Mouse (Mus musculus) CH12.LX (cell line): ENCODE data around the gene Rfx5. TPM values are rescaled to one million over a fixed set of nuclear protein-coding genes. Genes with fewer than 3 reads are reported as not detected.

Experiments
- DNase-seq: peaks from one replicate; pipeline ENCODE4 v3.0.0-alpha.2; 2013; ENCODE audit errors: extremely low read depth
- H3K27ac ChIP-seq: 2 replicates; pipeline ENCODE4 v1.5.1; 2012; ENCODE audit warnings: low read depth, mild to moderate bottlenecking, control low read depth, moderate library complexity; ENCODE audit not compliant: insufficient read depth
- H3K27me3 ChIP-seq: replicated peaks from 2 replicates; pipeline ENCODE3; 2012; ENCODE audit warnings: inconsistent platforms
- H3K36me3 ChIP-seq, 2 experiments: replicated peaks in 1 of 2; 2 replicates each; pipeline versions ENCODE3 to v1.6.1; 2012; ENCODE audit warnings: inconsistent platforms in 1 of 2, low read length in 1 of 2, mild to moderate bottlenecking in 1 of 2, mixed read lengths in 1 of 2, moderate library complexity in 1 of 2; ENCODE audit not compliant: control insufficient read depth in 1 of 2, insufficient read depth in 1 of 2
- H3K4me1 ChIP-seq, 2 experiments: 2 replicates each; pipeline ENCODE4 v1.6.1; 2012; ENCODE audit warnings: inconsistent platforms in 1 of 2, moderate library complexity in 1 of 2; ENCODE audit not compliant: insufficient read depth in 2 of 2, control insufficient read depth in 1 of 2
- H3K4me2 ChIP-seq: 2 replicates; pipeline ENCODE4 v1.6.1; 2012; ENCODE audit warnings: low read depth, mild to moderate bottlenecking, control low read depth; ENCODE audit not compliant: poor library complexity, insufficient read depth, severe bottlenecking
- H3K4me3 ChIP-seq, 3 experiments: fragments of 150-350 bp in 1 of 3; sonication (generic) in 1 of 3; replicated peaks in 1 of 3; 2 replicates each; pipeline versions ENCODE3 to v1.5.1; 2011 to 2012; ENCODE audit warnings: low read depth in 2 of 3, low read length in 2 of 3, mild to moderate bottlenecking in 2 of 3, moderate library complexity in 2 of 3, control low read depth in 1 of 3, improper control_type of control experiment in 1 of 3, inconsistent platforms in 1 of 3, mixed read lengths in 1 of 3; ENCODE audit not compliant: poor library complexity in 1 of 3
- H3K79me2 ChIP-seq: replicated peaks from 2 replicates; pipeline ENCODE4 v1.6.1; 2012; ENCODE audit warnings: mild to moderate bottlenecking, moderate library complexity; ENCODE audit not compliant: control insufficient read depth, poor library complexity, insufficient read depth, severe bottlenecking; ENCODE audit errors: extremely low read depth
- H3K9ac ChIP-seq: 2 replicates; pipeline ENCODE4 v1.6.1; 2012; ENCODE audit warnings: low read depth, mild to moderate bottlenecking, control low read depth, moderate library complexity; ENCODE audit not compliant: insufficient read depth
- H3K9me3 ChIP-seq: replicated peaks from 2 replicates; pipeline ENCODE3; 2012; ENCODE audit warnings: low read length, inconsistent platforms, mixed read lengths
- BHLHE40 ChIP-seq: IDR thresholded peaks from 2 replicates; pipeline ENCODE4 v1.6.1; 2011; ENCODE audit warnings: mild to moderate bottlenecking, low read depth, low read length, improper control_type of control experiment
- CHD1 ChIP-seq: IDR thresholded peaks from 2 replicates; pipeline ENCODE4 v1.6.1; 2012; ENCODE audit warnings: low read depth, low read length, improper control_type of control experiment, inconsistent platforms
- CHD2 ChIP-seq: IDR thresholded peaks from 2 replicates; pipeline ENCODE4 v1.6.1; 2011; ENCODE audit warnings: low read length, improper control_type of control experiment
- CTCF ChIP-seq, 2 experiments: IDR thresholded peaks in 1 of 2; conservative IDR thresholded peaks in 1 of 2; 2 replicates each; pipeline ENCODE4 v1.5.1; 2011 to 2012; ENCODE audit warnings: low read depth in 2 of 2, low read length in 2 of 2, improper control_type of control experiment in 1 of 2, inconsistent platforms in 1 of 2, mild to moderate bottlenecking in 1 of 2, moderate library complexity in 1 of 2
- E2F4 ChIP-seq: IDR thresholded peaks from 2 replicates; pipeline ENCODE4 v1.6.1; 2011; ENCODE audit warnings: low read depth, low read length, improper control_type of control experiment; ENCODE audit not compliant: insufficient replicate concordance
- ELF1 ChIP-seq: IDR thresholded peaks from 2 replicates; pipeline ENCODE4 v1.6.1; 2014; ENCODE audit warnings: low read depth, mild to moderate bottlenecking, inconsistent platforms, low read length, improper control_type of control experiment
- EP300 ChIP-seq: IDR thresholded peaks from 2 replicates; pipeline ENCODE4 v1.6.1; 2011; ENCODE audit warnings: low read length, improper control_type of control experiment
- ETS1 ChIP-seq: conservative IDR thresholded peaks from 2 replicates; pipeline ENCODE4 v1.6.1; 2012; ENCODE audit warnings: low read depth, mild to moderate bottlenecking, inconsistent platforms, low read length, improper control_type of control experiment, moderate library complexity
- GABPA ChIP-seq: IDR thresholded peaks from 2 replicates; pipeline ENCODE4 v1.6.1; 2012; ENCODE audit warnings: low read depth, low read length, improper control_type of control experiment, inconsistent platforms; ENCODE audit not compliant: insufficient replicate concordance
- HCFC1 ChIP-seq: IDR thresholded peaks from 2 replicates; pipeline ENCODE4 v1.6.1; 2012; ENCODE audit warnings: low read depth, mild to moderate bottlenecking, inconsistent platforms, low read length, improper control_type of control experiment
- IRF4 ChIP-seq: IDR thresholded peaks from 2 replicates; pipeline ENCODE4 v1.6.1; 2014; ENCODE audit warnings: low read depth, mild to moderate bottlenecking, inconsistent platforms, low read length, improper control_type of control experiment
- JUN ChIP-seq: IDR thresholded peaks from 2 replicates; pipeline ENCODE4 v1.6.1; 2011; ENCODE audit warnings: low read depth, mild to moderate bottlenecking, low read length, improper control_type of control experiment, moderate library complexity; ENCODE audit not compliant: insufficient read depth
- JUND ChIP-seq: conservative IDR thresholded peaks from 2 replicates; pipeline ENCODE4 v1.6.1; 2011; ENCODE audit warnings: low read depth, low read length, improper control_type of control experiment
- KAT2A ChIP-seq: IDR thresholded peaks from 2 replicates; pipeline ENCODE4 v1.6.1; 2012; ENCODE audit warnings: low read length, improper control_type of control experiment, inconsistent platforms; ENCODE audit not compliant: insufficient replicate concordance
- MAFK ChIP-seq: IDR thresholded peaks from 2 replicates; pipeline ENCODE4 v1.6.1; 2011; ENCODE audit warnings: low read length, improper control_type of control experiment; ENCODE audit not compliant: insufficient replicate concordance
- MAX ChIP-seq: IDR thresholded peaks from 2 replicates; pipeline ENCODE4 v1.6.1; 2011; ENCODE audit warnings: low read length, improper control_type of control experiment
- MAZ ChIP-seq: IDR thresholded peaks from 2 replicates; pipeline ENCODE4 v1.6.1; 2012; ENCODE audit warnings: low read depth, mild to moderate bottlenecking, inconsistent platforms, low read length, improper control_type of control experiment, moderate library complexity
- MEF2A ChIP-seq: IDR thresholded peaks from 2 replicates; pipeline ENCODE4 v1.6.1; 2014; ENCODE audit warnings: low read depth, mild to moderate bottlenecking, inconsistent platforms, low read length, improper control_type of control experiment, borderline replicate concordance
- MXI1 ChIP-seq: IDR thresholded peaks from 2 replicates; pipeline ENCODE4 v1.6.1; 2011; ENCODE audit warnings: mild to moderate bottlenecking, low read depth, low read length, improper control_type of control experiment
- MYC ChIP-seq: IDR thresholded peaks from 2 replicates; pipeline ENCODE4 v1.6.1; 2011; ENCODE audit warnings: low read depth, mild to moderate bottlenecking, improper control_type of control experiment, low read length
- NELFE ChIP-seq: IDR thresholded peaks from 2 replicates; pipeline ENCODE4 v1.6.1; 2011; ENCODE audit warnings: low read depth, low read length, improper control_type of control experiment
- NRF1 ChIP-seq: IDR thresholded peaks from 2 replicates; pipeline ENCODE4 v1.6.1; 2014; ENCODE audit warnings: low read depth, mild to moderate bottlenecking, inconsistent platforms, low read length, improper control_type of control experiment, moderate library complexity
- PAX5 ChIP-seq: IDR thresholded peaks from 2 replicates; pipeline ENCODE4 v1.6.1; 2012; ENCODE audit warnings: low read length, inconsistent platforms, mixed read lengths
- POLR2A ChIP-seq: IDR thresholded peaks from 2 replicates; pipeline ENCODE4 v1.6.1; 2011; ENCODE audit warnings: low read depth, mild to moderate bottlenecking, improper control_type of control experiment, low read length
- POLR2AphosphoS2 ChIP-seq: IDR thresholded peaks from 2 replicates; pipeline ENCODE4 v1.6.1; 2011; ENCODE audit warnings: low read depth, low read length, improper control_type of control experiment
- RAD21 ChIP-seq: IDR thresholded peaks from 2 replicates; pipeline ENCODE4 v1.6.1; 2011; ENCODE audit warnings: low read depth, mild to moderate bottlenecking, low read length, improper control_type of control experiment, moderate library complexity
- RCOR1 ChIP-seq: conservative IDR thresholded peaks from 2 replicates; pipeline ENCODE4 v1.6.1; 2012; ENCODE audit warnings: low read depth, mild to moderate bottlenecking, inconsistent platforms, low read length, improper control_type of control experiment
- SIN3A ChIP-seq: IDR thresholded peaks from 2 replicates; pipeline ENCODE4 v1.6.1; 2012; ENCODE audit warnings: low read length, improper control_type of control experiment, inconsistent platforms
- SMC3 ChIP-seq: IDR thresholded peaks from 2 replicates; pipeline ENCODE4 v1.6.1; 2011; ENCODE audit warnings: low read depth, low read length, improper control_type of control experiment
- TBP ChIP-seq: conservative IDR thresholded peaks from 2 replicates; pipeline ENCODE4 v1.6.1; 2011; ENCODE audit warnings: low read depth, low read length, improper control_type of control experiment
- TCF12 ChIP-seq: IDR thresholded peaks from 2 replicates; pipeline ENCODE4 v1.6.1; 2014; ENCODE audit warnings: low read depth, mild to moderate bottlenecking, inconsistent platforms, low read length, improper control_type of control experiment
- UBTF ChIP-seq: IDR thresholded peaks from 2 replicates; pipeline ENCODE4 v1.6.1; 2012; ENCODE audit warnings: low read depth, mild to moderate bottlenecking, inconsistent platforms, low read length, improper control_type of control experiment, moderate library complexity
- USF2 ChIP-seq: conservative IDR thresholded peaks from 2 replicates; pipeline ENCODE4 v1.6.1; 2011; ENCODE audit warnings: low read depth, low read length, improper control_type of control experiment
- ZC3H11A ChIP-seq: IDR thresholded peaks from 2 replicates; pipeline ENCODE4 v1.6.1; 2012; ENCODE audit warnings: low read depth, mild to moderate bottlenecking, inconsistent platforms, low read length, improper control_type of control experiment
- ZKSCAN1 ChIP-seq: IDR thresholded peaks from 2 replicates; pipeline ENCODE4 v1.6.1; 2012; ENCODE audit warnings: low read depth, inconsistent platforms, low read length, improper control_type of control experiment, borderline replicate concordance
- ZMIZ1 ChIP-seq: IDR thresholded peaks from 2 replicates; pipeline ENCODE4 v1.6.1; 2012; ENCODE audit warnings: low read depth, mild to moderate bottlenecking, inconsistent platforms, low read length, improper control_type of control experiment
- ZNF384 ChIP-seq: IDR thresholded peaks from 2 replicates; pipeline ENCODE4 v1.6.1; 2012; ENCODE audit warnings: low read depth, low read length, improper control_type of control experiment, inconsistent platforms
- dilution Hi-C: fragments of 300-500 bp; cut with MboI; formaldehyde crosslinking; loops from 2 replicates; pipeline ENCODE4 v1.14.3; 2020; ENCODE audit warnings: low sequenced_read_pairs; ENCODE audit not compliant: extremely low pct_unique_long_range_greater_than_20kb, extremely low pct_ligation_motif_present
- in situ Hi-C: fragments of 300-500 bp; cut with MboI; formaldehyde crosslinking; loops from 3 replicates; pipeline ENCODE4 v1.14.3; 2019; ENCODE audit warnings: low sequenced_read_pairs, low pct_ligation_motif_present, low pct_unique_long_range_greater_than_20kb, mixed read lengths
- polyA plus RNA-seq: library from polyadenylated mRNA; unstranded; fragments of >175 nt; gene quantifications from 2 replicates; pipeline ENCODE4 v1.2.1, GENCODE M21; 2012; ENCODE audit warnings: low read depth; ENCODE audit not compliant: insufficient read length
- total RNA-seq, 2 experiments: library from RNA; depleted of rRNA; stranded (reverse); fragments of 300-350 nt in 1 of 2; fragments of >200 nt in 1 of 2; gene quantifications; 2 replicates each; pipeline ENCODE4 v1.2.3; 2012 to 2014

The Rfx5 gene
- total RNA-seq (2012; rRNA removed) = 11.4 and 11.8 TPM in 2 replicates
- total RNA-seq (2014; rRNA removed) = 14.0 and 15.4 TPM in 2 replicates
- polyA plus RNA-seq = 19.9 and 22.0 TPM in 2 replicates

DNA sequence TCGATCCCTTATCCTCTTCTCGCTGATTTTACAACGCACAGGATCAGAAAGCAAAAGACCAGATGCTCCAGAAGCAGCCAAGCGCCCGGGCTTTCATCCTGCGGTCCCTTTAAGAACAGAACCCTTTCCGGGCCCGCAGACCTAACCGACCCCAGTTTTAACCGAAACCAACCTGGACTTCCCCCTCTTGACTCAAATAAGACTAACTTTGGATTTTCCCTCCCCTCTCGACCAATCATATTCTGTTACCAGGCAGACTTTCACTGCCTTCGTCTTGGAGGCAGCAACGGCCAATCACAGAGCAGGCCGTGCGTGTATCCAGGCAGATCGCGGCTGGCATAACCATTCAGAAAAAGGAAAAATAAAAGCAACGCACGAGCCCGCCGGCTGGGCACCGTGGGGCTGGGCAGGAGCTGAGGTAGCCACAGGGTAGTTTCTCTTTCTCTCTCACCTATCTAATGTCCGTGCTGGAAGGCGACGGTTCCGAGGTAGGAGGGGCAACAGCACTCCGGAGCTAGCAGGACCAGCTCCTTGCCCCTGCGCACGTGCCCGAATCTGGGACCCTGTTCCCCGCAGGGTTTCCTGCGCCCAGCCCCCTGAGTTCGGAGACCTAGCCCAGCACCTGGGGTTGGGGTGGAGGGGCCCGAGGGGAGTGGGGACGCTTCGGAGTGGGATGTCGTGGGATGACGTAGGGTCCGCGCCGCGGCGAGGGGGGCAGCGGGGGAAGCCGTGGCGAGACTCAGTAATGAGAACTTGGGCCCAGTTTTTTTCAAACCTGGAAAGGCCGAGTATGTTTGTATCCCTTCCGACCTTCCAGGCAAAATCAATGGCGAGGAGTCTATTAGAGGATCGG is at the start of gene Rfx5:
Gene Rfx5, plus strand, starts transcription at position 312 of the 853 bp plus-strand sequence.
- Histone ChIP-seq H3K27me3 (no peaks in the 10 kb centered on the region), H3K4me1 (peaks cover 7 to 66% of the 10 kb centered on the region in 2 experiments), H3K4me3 (peak within 1 kb of the TSS; percentile 67 to 89 (median 76)), H3K27ac (peak within 1 kb of the TSS; percentile 78), H3K79me2 (no peaks in the 10 kb centered on the region), H3K4me2 (peak within 1 kb of the TSS; percentile 84), H3K9ac (peak within 1 kb of the TSS; percentile 85), H3K9me3 (peaks cover 6% of the 10 kb centered on the region), H3K36me3 (peaks cover 38 to 54% of the 10 kb centered on the region in 2 experiments)
- in situ Hi-C loops = no loop called here
- dilution Hi-C loops = no loop called here
- peak; percentile 99 for DNase-seq
- TF ChIP-seq RCOR1 = 0 out of 2 replicates have a peak, but pooled peaks have one; percentile 64
- no peak for TF ChIP-seq JUN
- peak; percentile 81 for TF ChIP-seq MAX
- TF ChIP-seq TBP = no peak
- TF ChIP-seq MAZ = peak; percentile 91
- peak; percentile 61; the same call in 1 of the 2 replicates for TF ChIP-seq MEF2A
- TF ChIP-seq POLR2AphosphoS2 = 0 out of 2 replicates have a peak, but pooled peaks have one; percentile 28
- TF ChIP-seq NRF1 = peak; percentile 55
- TF ChIP-seq HCFC1 = no peak; the same call in 1 of the 2 replicates
- TF ChIP-seq ZMIZ1 = peak; percentile 70
- TF ChIP-seq USF2 = no peak
- no peak for TF ChIP-seq CTCF (conservative IDR thresholded peaks at IDR 0.05 in 1 of 2, IDR thresholded peaks at IDR 0.05 in 1 of 2; ENCODE audit: low read depth in 2 of 2, low read length in 2 of 2)
- peak; percentile 97 for TF ChIP-seq BHLHE40
- peak; percentile 77 for TF ChIP-seq MYC
- TF ChIP-seq CHD1 = peak; percentile 52; the same call in 1 of the 2 replicates
- peak; percentile 47; the same call in 1 of the 2 replicates for TF ChIP-seq TCF12
- TF ChIP-seq POLR2A = peak; percentile 76
- peak; percentile 87 for TF ChIP-seq MXI1
- no peak for TF ChIP-seq ZC3H11A
- no peak for TF ChIP-seq PAX5
- TF ChIP-seq SIN3A = peak; percentile 84
- peak; percentile 47; the same call in 1 of the 2 replicates for TF ChIP-seq NELFE
- TF ChIP-seq E2F4 = no peak
- no peak for TF ChIP-seq ZKSCAN1
- TF ChIP-seq SMC3 = no peak
- 0 out of 2 replicates have a peak, but pooled peaks have one; percentile 33 for TF ChIP-seq EP300
- TF ChIP-seq IRF4 = peak; percentile 91
- peak; percentile 94 for TF ChIP-seq ETS1
- TF ChIP-seq MAFK = no peak
- TF ChIP-seq CHD2 = peak; percentile 99
- no peak for TF ChIP-seq RAD21
- TF ChIP-seq UBTF = 0 out of 2 replicates have a peak, but pooled peaks have one; percentile 41
- TF ChIP-seq JUND = 0 out of 2 replicates have a peak, but pooled peaks have one; percentile 32
- peak; percentile 72 for TF ChIP-seq ELF1
- TF ChIP-seq GABPA = no peak
- peak; percentile 47; the same call in 1 of the 2 replicates for TF ChIP-seq ZNF384
- TF ChIP-seq KAT2A = no peak
